Mouse (Mus musculus) stomach, embryonic 15.5 days (tissue): Measurements from ENCODE around the gene Rpl5. TPM values are rescaled to one million over a fixed set of nuclear protein-coding genes. Genes with fewer than 3 reads are reported as not detected.
"Not testable (repeated sequence)": the region's sequence is repeated elsewhere in the genome, so short reads cannot be mapped to it uniquely, and the experiment has no call there.

ENCODE experiments used
- ATAC-seq: fragments of 200-750 bp; cut with Nextera tagmentation; 2 replicates; pipeline ENCODE4 v1.8.0; 2017; ENCODE audit warnings: low read depth, moderate number of reproducible peaks, moderate TSS enrichment; ENCODE audit not compliant: insufficient read depth, low FRiP score
- H3K27ac ChIP-seq: fragments of 300-500 bp; sonication (generic); 2 replicates; pipeline ENCODE4 v1.5.1; 2015; ENCODE audit warnings: mild to moderate bottlenecking, inconsistent platforms
- H3K27me3 ChIP-seq: fragments of 300-500 bp; sonication (generic); replicated peaks from 2 replicates; pipeline ENCODE4 v1.6.1; 2015; ENCODE audit warnings: inconsistent platforms
- H3K36me3 ChIP-seq: fragments of 300-500 bp; sonication (generic); 2 replicates; pipeline ENCODE4 v1.6.1; 2015; ENCODE audit warnings: inconsistent platforms
- H3K4me1 ChIP-seq: fragments of 300-500 bp; sonication (generic); 2 replicates; pipeline ENCODE4 v1.6.1; 2015; ENCODE audit warnings: inconsistent platforms
- H3K4me2 ChIP-seq: fragments of 300-500 bp; sonication (generic); 2 replicates; pipeline ENCODE4 v1.6.1; 2015; ENCODE audit warnings: mild to moderate bottlenecking, inconsistent platforms
- H3K4me3 ChIP-seq: fragments of 300-500 bp; sonication (generic); replicated peaks from 2 replicates; pipeline ENCODE4 v1.5.1; 2015; ENCODE audit warnings: inconsistent platforms
- H3K9ac ChIP-seq: fragments of 300-500 bp; sonication (generic); 2 replicates; pipeline ENCODE4 v1.6.1; 2015; ENCODE audit warnings: inconsistent platforms
- H3K9me3 ChIP-seq: fragments of 300-500 bp; sonication (generic); 2 replicates; pipeline ENCODE4 v1.6.1; 2016; ENCODE audit warnings: inconsistent platforms
- WGBS: fragments of 180-500 bp; shearing (Covaris S2); methylation state at CpG from one replicate; pipeline ENCODE4 v1.1.7; 2015; 5-methylcytosine and 5-hydroxymethylcytosine counted together
- polyA plus RNA-seq: library from polyadenylated mRNA; unstranded; fragments of >200 nt; fragmentation: Nextera tagmentation; extraction: Ambion mirVana; gene quantifications from 2 replicates; pipeline ENCODE4 v1.2.1, GENCODE M21; 2015

Rpl5 gene
- polyA plus RNA-seq, 1 experiment from 2014 or later, result 73.7 TPM

- no peak overlapping the region for H3K9ac ChIP-seq
- H3K4me1 ChIP-seq, result no peaks in the 10 kb centered on the region
- H3K9me3 ChIP-seq, result no peaks in the 10 kb centered on the region
- WGBS, result 72% methylated on average over 4 of the region's 4 CpGs
- ATAC-seq, result no peak
- H3K36me3 ChIP-seq, result no peaks in the 10 kb centered on the region
- no peak overlapping the region for H3K27ac ChIP-seq
- no peaks in the 10 kb centered on the region for H3K27me3 ChIP-seq
- no peak overlapping the region for H3K4me2 ChIP-seq
- no peak overlapping the region for H3K4me3 ChIP-seq
Measured at GRCm38 (mm10) chr5:107933202-107933974, 33.1 kb downstream of the Rpl5 start.

- H3K4me1 ChIP-seq, result no peaks in the 10 kb centered on the region
- ATAC-seq, result no peak
- WGBS, result 90% methylated on average over 10 of the region's 10 CpGs
Measured at GRCm38 (mm10) chr5:107934770-107935543, 34.7 kb downstream of the Rpl5 start.

GRCm38 (mm10) chr5:107936625-107937389, 36.5 kb downstream of the Rpl5 start:
- Histone ChIP-seq H3K27ac (no peak overlapping the region), H3K9ac (no peak overlapping the region), H3K4me2 (no peak overlapping the region), H3K9me3 (no peaks in the 10 kb centered on the region), H3K4me3 (no peak overlapping the region), H3K27me3 (no peaks in the 10 kb centered on the region), H3K4me1 (no peaks in the 10 kb centered on the region), H3K36me3 (no peaks in the 10 kb centered on the region)
- no peak for ATAC-seq
- 89% methylated on average over 10 of the region's 10 CpGs for WGBS

More at GRCm38 (mm10) chr5:107934770-107935543, 34.7 kb downstream of the Rpl5 start:
- H3K9me3 ChIP-seq, result no peaks in the 10 kb centered on the region
- H3K36me3 ChIP-seq, result no peaks in the 10 kb centered on the region
- H3K27ac ChIP-seq, result no peak overlapping the region
- no peak overlapping the region for H3K4me2 ChIP-seq
- H3K4me3 ChIP-seq, result no peak overlapping the region
- no peaks in the 10 kb centered on the region for H3K27me3 ChIP-seq
- no peak overlapping the region for H3K9ac ChIP-seq

- not testable (repeated sequence) for H3K4me2 ChIP-seq, H3K9ac ChIP-seq, H3K36me3 ChIP-seq, H3K27me3 ChIP-seq, H3K4me1 ChIP-seq, H3K9me3 ChIP-seq, ATAC-seq, H3K27ac ChIP-seq, H3K4me3 ChIP-seq
- 82% methylated on average over 1 of the region's 1 CpGs for WGBS
Measured at GRCm38 (mm10) chr5:107938483-107938882, 38.2 kb downstream of the Rpl5 start.

- H3K4me1 ChIP-seq, result no peaks in the 10 kb centered on the region
- H3K9me3 ChIP-seq, result no peaks in the 10 kb centered on the region
- H3K27ac ChIP-seq, result no peak overlapping the region
- H3K9ac ChIP-seq, result no peak overlapping the region
- H3K4me3 ChIP-seq, result no peak overlapping the region
- H3K27me3 ChIP-seq, result no peaks in the 10 kb centered on the region
- no peaks in the 10 kb centered on the region for H3K36me3 ChIP-seq
- WGBS, result 89% methylated on average over 2 of the region's 2 CpGs
- H3K4me2 ChIP-seq, result no peak overlapping the region
- no peak for ATAC-seq
Measured at GRCm38 (mm10) chr5:107938886-107939285, 38.6 kb downstream of the Rpl5 start.

GRCm38 (mm10) chr5:107939701-107940100, 39.4 kb downstream of the Rpl5 start:
- H3K9me3 ChIP-seq, result no peaks in the 10 kb centered on the region
- H3K27ac ChIP-seq, result no peak overlapping the region
- 75% methylated on average over 3 of the region's 3 CpGs for WGBS
- no peak overlapping the region for H3K4me3 ChIP-seq
- no peaks in the 10 kb centered on the region for H3K4me1 ChIP-seq
- H3K4me2 ChIP-seq, result no peak overlapping the region
- 0 out of 2 replicates have a peak, but pooled peaks have one; percentile 35 for ATAC-seq
- no peak overlapping the region for H3K9ac ChIP-seq
- no peaks in the 10 kb centered on the region for H3K36me3 ChIP-seq
- no peaks in the 10 kb centered on the region for H3K27me3 ChIP-seq

GRCm38 (mm10) chr5:107941222-107941621, 40.9 kb downstream of the Rpl5 start:
- Histone ChIP-seq H3K4me1 (no peaks in the 10 kb centered on the region), H3K9ac (no peak overlapping the region), H3K27ac (no peak overlapping the region)

GRCm38 (mm10) chr5:107942941-107943340, 42.6 kb downstream of the Rpl5 start:
- Histone ChIP-seq H3K27me3 (no peaks in the 10 kb centered on the region), H3K4me1 (no peaks in the 10 kb centered on the region), H3K27ac (no peak overlapping the region), H3K9ac (no peak overlapping the region), H3K4me2 (no peak overlapping the region), H3K36me3 (no peaks in the 10 kb centered on the region), H3K9me3 (no peaks in the 10 kb centered on the region), H3K4me3 (no peak overlapping the region)
- 75% methylated on average over 1 of the region's 1 CpGs for WGBS
- ATAC-seq, result no peak

More at GRCm38 (mm10) chr5:107941222-107941621, 40.9 kb downstream of the Rpl5 start:
- Histone ChIP-seq H3K36me3 (no peaks in the 10 kb centered on the region), H3K27me3 (no peaks in the 10 kb centered on the region), H3K9me3 (no peaks in the 10 kb centered on the region), H3K4me3 (no peak overlapping the region), H3K4me2 (no peak overlapping the region)
- ATAC-seq, result no peak
- WGBS, result 39% methylated on average over 6 of the region's 6 CpGs

- no peak for ATAC-seq
- no peak overlapping the region for H3K27ac ChIP-seq
- no peaks in the 10 kb centered on the region for H3K27me3 ChIP-seq
- no peaks in the 10 kb centered on the region for H3K36me3 ChIP-seq
- no peak overlapping the region for H3K4me3 ChIP-seq
- H3K9me3 ChIP-seq, result no peaks in the 10 kb centered on the region
- H3K4me2 ChIP-seq, result no peak overlapping the region
- 84% methylated on average over 6 of the region's 6 CpGs for WGBS
- H3K4me1 ChIP-seq, result no peaks in the 10 kb centered on the region
- no peak overlapping the region for H3K9ac ChIP-seq
Measured at GRCm38 (mm10) chr5:107943526-107943925, 43.2 kb downstream of the Rpl5 start.

- ATAC-seq, result no peak
- no peaks in the 10 kb centered on the region for H3K4me1 ChIP-seq
- H3K9ac ChIP-seq, result no peak overlapping the region
- no peaks in the 10 kb centered on the region for H3K27me3 ChIP-seq
- H3K9me3 ChIP-seq, result no peaks in the 10 kb centered on the region
- H3K4me2 ChIP-seq, result no peak overlapping the region
- 88% methylated on average over 1 of the region's 1 CpGs for WGBS
- no peak overlapping the region for H3K4me3 ChIP-seq
- H3K27ac ChIP-seq, result no peak overlapping the region
- H3K36me3 ChIP-seq, result no peaks in the 10 kb centered on the region
Measured at GRCm38 (mm10) chr5:107946475-107946874, 46.2 kb downstream of the Rpl5 start.

- Histone ChIP-seq H3K27me3 (no peaks in the 10 kb centered on the region), H3K4me1 (no peaks in the 10 kb centered on the region), H3K36me3 (no peaks in the 10 kb centered on the region), H3K4me2 (no peak overlapping the region), H3K27ac (peak overlapping the region; percentile 33; the same call in 1 of the 2 replicates), H3K9me3 (no peaks in the 10 kb centered on the region), H3K9ac (no peak overlapping the region), H3K4me3 (no peak overlapping the region)
- no peak for ATAC-seq
- 53% methylated on average over 2 of the region's 2 CpGs for WGBS
Measured at GRCm38 (mm10) chr5:107947548-107947947, 47.2 kb downstream of the Rpl5 start.

- 60% methylated on average over 1 of the region's 1 CpGs for WGBS
- no peak overlapping the region for H3K4me2 ChIP-seq
- no peaks in the 10 kb centered on the region for H3K36me3 ChIP-seq
- H3K4me3 ChIP-seq, result no peak overlapping the region
- no peaks in the 10 kb centered on the region for H3K9me3 ChIP-seq
- H3K4me1 ChIP-seq, result no peaks in the 10 kb centered on the region
- H3K27me3 ChIP-seq, result no peaks in the 10 kb centered on the region
- H3K27ac ChIP-seq, result no peak overlapping the region
- ATAC-seq, result no peak
- H3K9ac ChIP-seq, result no peak overlapping the region
Measured at GRCm38 (mm10) chr5:107948899-107949298, 48.6 kb downstream of the Rpl5 start.
